Mouse (Mus musculus): Measurements from ENCODE around the gene Actn2. TPM values are rescaled to one million over a fixed set of nuclear protein-coding genes. Genes with fewer than 3 reads are reported as not detected.

The Actn2 gene
- polyA plus RNA-seq, 1 experiment from 2014 or later: 0.34 TPM

DNA sequence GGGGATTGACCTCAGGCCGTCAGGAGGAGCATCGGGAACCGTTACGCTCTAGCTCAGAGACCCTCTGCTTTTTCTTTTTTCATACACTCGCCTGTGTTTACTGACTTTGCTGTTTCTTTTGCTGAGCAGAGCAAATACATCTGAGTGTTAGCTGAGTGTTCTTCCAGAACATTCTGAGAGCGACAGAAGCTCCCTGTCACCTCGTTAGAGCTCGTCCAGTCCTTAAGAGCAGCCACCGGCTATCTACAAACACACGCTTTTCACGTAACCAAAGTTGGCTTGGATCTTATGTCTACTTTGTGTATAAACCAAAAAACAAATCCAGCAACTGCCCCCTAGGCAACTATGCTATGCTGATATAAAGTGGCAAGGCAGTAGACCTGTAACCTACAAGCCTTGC lies 56.0 kb downstream of the Actn2 start:
- no peak for ATAC-seq (replicated peaks; ENCODE audit: low FRiP score, low TSS enrichment, low read depth)

GRCm38 (mm10) chr13:12283826-12284225 lies 56.7 kb downstream of the Actn2 start:
- Histone ChIP-seq H3K9me3 (ENCODE audit: control insufficient read depth, low read length) (no peaks in the 10 kb centered on the region), H3K36me3 (ENCODE audit: control insufficient read depth, insufficient read depth, low read length) (no peaks in the 10 kb centered on the region), H3K9ac (ENCODE audit: low read length) (no peak overlapping the region), H3K27me3 (replicated peaks; ENCODE audit: control insufficient read depth, insufficient read depth, low read length) (no peaks in the 10 kb centered on the region), H3K4me3 (ENCODE audit: low read depth, low read length) (no peak overlapping the region), H3K27ac (ENCODE audit: low read depth) (no peak overlapping the region), H3K4me1 (replicated peaks; ENCODE audit: control insufficient read depth, insufficient read depth, low read length) (no peaks in the 10 kb centered on the region), H3K4me2 (ENCODE audit: low read length) (no peak overlapping the region)
- DNase-seq (ENCODE audit: low spot score) (no peak), ATAC-seq (replicated peaks; ENCODE audit: low FRiP score, low TSS enrichment, low read depth) (no peak)
- WGBS: 87% methylated on average over 3 of the region's 3 CpGs

More for the DNA sequence above, 56.0 kb downstream of the Actn2 start:
- no peak overlapping the region for H3K27ac ChIP-seq (ENCODE audit: low read depth)
- 89% methylated on average over 11 of the region's 11 CpGs for WGBS
- H3K9me3 ChIP-seq (ENCODE audit: control insufficient read depth, low read length): no peaks in the 10 kb centered on the region
- H3K4me1 ChIP-seq (replicated peaks; ENCODE audit: control insufficient read depth, insufficient read depth, low read length): no peaks in the 10 kb centered on the region
- no peak overlapping the region for H3K4me3 ChIP-seq (ENCODE audit: low read depth, low read length)
- H3K36me3 ChIP-seq (ENCODE audit: control insufficient read depth, insufficient read depth, low read length): no peaks in the 10 kb centered on the region
- no peak for DNase-seq (ENCODE audit: low spot score)
- H3K4me2 ChIP-seq (ENCODE audit: low read length): no peak overlapping the region
- no peaks in the 10 kb centered on the region for H3K27me3 ChIP-seq (replicated peaks; ENCODE audit: control insufficient read depth, insufficient read depth, low read length)
- no peak overlapping the region for H3K9ac ChIP-seq (ENCODE audit: low read length)

- no peak overlapping the region for H3K27ac ChIP-seq (ENCODE audit: low read depth)
- no peaks in the 10 kb centered on the region for H3K27me3 ChIP-seq (replicated peaks; ENCODE audit: control insufficient read depth, insufficient read depth, low read length)
- no peak for DNase-seq (ENCODE audit: low spot score)
- H3K9me3 ChIP-seq (ENCODE audit: control insufficient read depth, low read length): no peaks in the 10 kb centered on the region
- no peak overlapping the region for H3K4me2 ChIP-seq (ENCODE audit: low read length)
- ATAC-seq (replicated peaks; ENCODE audit: low FRiP score, low TSS enrichment, low read depth): no peak
- H3K4me3 ChIP-seq (ENCODE audit: low read depth, low read length): no peak overlapping the region
- WGBS: 78% methylated on average over 6 of the region's 6 CpGs
- H3K36me3 ChIP-seq (ENCODE audit: control insufficient read depth, insufficient read depth, low read length): no peaks in the 10 kb centered on the region
- no peak overlapping the region for H3K9ac ChIP-seq (ENCODE audit: low read length)
- no peaks in the 10 kb centered on the region for H3K4me1 ChIP-seq (replicated peaks; ENCODE audit: control insufficient read depth, insufficient read depth, low read length)
These were observed 65.8 kb downstream of the Actn2 start for GRCm38 (mm10) chr13:12274721-12275120.

DNA sequence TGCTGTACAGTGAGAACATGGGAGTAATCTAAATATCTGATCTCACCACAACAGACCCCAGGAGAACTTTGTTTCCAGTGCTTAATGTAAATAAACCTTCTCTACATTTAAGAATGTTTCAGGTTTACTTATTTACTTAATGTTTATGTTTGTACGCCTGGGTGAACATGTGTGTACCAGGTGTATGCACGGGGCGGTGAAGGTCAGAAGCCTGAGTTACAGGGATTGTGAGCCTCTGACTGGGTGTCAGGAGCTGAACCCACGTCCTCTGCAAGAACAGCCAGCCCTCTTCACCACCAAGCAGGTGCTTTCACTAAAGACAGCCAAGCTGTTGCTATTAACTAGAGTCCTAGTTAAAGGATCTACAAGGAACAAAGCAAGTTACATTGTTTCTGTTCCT lies 66.3 kb downstream of the Actn2 start:
- Histone ChIP-seq H3K4me2 (ENCODE audit: low read length) (no peak overlapping the region), H3K9ac (ENCODE audit: low read length) (no peak overlapping the region), H3K9me3 (ENCODE audit: control insufficient read depth, low read length) (no peaks in the 10 kb centered on the region), H3K27me3 (replicated peaks; ENCODE audit: control insufficient read depth, insufficient read depth, low read length) (no peaks in the 10 kb centered on the region), H3K4me3 (ENCODE audit: low read depth, low read length) (no peak overlapping the region), H3K27ac (ENCODE audit: low read depth) (no peak overlapping the region), H3K4me1 (replicated peaks; ENCODE audit: control insufficient read depth, insufficient read depth, low read length) (no peaks in the 10 kb centered on the region), H3K36me3 (ENCODE audit: control insufficient read depth, insufficient read depth, low read length) (no peaks in the 10 kb centered on the region)
- DNase-seq (ENCODE audit: low spot score) (no peak), ATAC-seq (replicated peaks; ENCODE audit: low FRiP score, low TSS enrichment, low read depth) (no peak)
- 77% methylated on average over 4 of the region's 4 CpGs for WGBS

- Histone ChIP-seq H3K27me3 (replicated peaks; ENCODE audit: control insufficient read depth, insufficient read depth, low read length) (no peaks in the 10 kb centered on the region), H3K4me2 (ENCODE audit: low read length) (no peak overlapping the region), H3K9me3 (ENCODE audit: control insufficient read depth, low read length) (no peaks in the 10 kb centered on the region), H3K36me3 (ENCODE audit: control insufficient read depth, insufficient read depth, low read length) (no peaks in the 10 kb centered on the region), H3K9ac (ENCODE audit: low read length) (no peak overlapping the region), H3K4me3 (ENCODE audit: low read depth, low read length) (no peak overlapping the region), H3K27ac (ENCODE audit: low read depth) (no peak overlapping the region), H3K4me1 (replicated peaks; ENCODE audit: control insufficient read depth, insufficient read depth, low read length) (no peaks in the 10 kb centered on the region)
- DNase-seq (ENCODE audit: low spot score) (no peak), ATAC-seq (replicated peaks; ENCODE audit: low FRiP score, low TSS enrichment, low read depth) (no peak)
- 57% methylated on average over 3 of the region's 3 CpGs for WGBS
These were observed 67.6 kb downstream of the Actn2 start for GRCm38 (mm10) chr13:12272953-12273352.

- WGBS: 92% methylated on average over 3 of the region's 3 CpGs
- no peaks in the 10 kb centered on the region for H3K36me3 ChIP-seq (ENCODE audit: control insufficient read depth, insufficient read depth, low read length)
- H3K27me3 ChIP-seq (replicated peaks; ENCODE audit: control insufficient read depth, insufficient read depth, low read length): no peaks in the 10 kb centered on the region
- H3K9me3 ChIP-seq (ENCODE audit: control insufficient read depth, low read length): no peaks in the 10 kb centered on the region
- H3K4me2 ChIP-seq (ENCODE audit: low read length): no peak overlapping the region
- no peaks in the 10 kb centered on the region for H3K4me1 ChIP-seq (replicated peaks; ENCODE audit: control insufficient read depth, insufficient read depth, low read length)
- no peak overlapping the region for H3K4me3 ChIP-seq (ENCODE audit: low read depth, low read length)
- DNase-seq (ENCODE audit: low spot score) (no peak), ATAC-seq (replicated peaks; ENCODE audit: low FRiP score, low TSS enrichment, low read depth) (no peak)
- H3K9ac ChIP-seq (ENCODE audit: low read length): no peak overlapping the region
- no peak overlapping the region for H3K27ac ChIP-seq (ENCODE audit: low read depth)
These were observed 72.6 kb downstream of the Actn2 start for GRCm38 (mm10) chr13:12267971-12268370.

DNA sequence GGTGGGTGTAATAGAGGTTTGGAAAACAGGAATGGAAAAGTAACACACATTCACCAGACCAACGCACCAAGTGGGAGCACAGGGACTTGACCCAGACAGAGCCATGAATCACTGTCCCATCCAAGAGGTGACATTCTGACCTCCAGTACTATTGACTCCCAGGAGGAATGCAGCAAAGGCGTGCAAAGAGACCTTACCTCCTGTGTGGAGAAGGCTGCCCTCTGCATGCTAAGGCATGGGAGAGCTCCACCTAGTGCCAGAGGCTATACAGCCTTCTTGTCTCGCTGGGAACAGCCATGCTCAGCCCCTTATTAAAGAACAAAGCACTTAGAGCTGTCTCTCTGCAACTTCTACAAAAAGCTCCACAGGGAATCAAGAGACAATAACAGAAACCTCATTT lies 73.5 kb downstream of the Actn2 start:
- DNase-seq (ENCODE audit: low spot score): no peak
- no peak overlapping the region for H3K27ac ChIP-seq (ENCODE audit: low read depth)
- no peaks in the 10 kb centered on the region for H3K4me1 ChIP-seq (replicated peaks; ENCODE audit: control insufficient read depth, insufficient read depth, low read length)
- no peaks in the 10 kb centered on the region for H3K9me3 ChIP-seq (ENCODE audit: control insufficient read depth, low read length)
- no peaks in the 10 kb centered on the region for H3K36me3 ChIP-seq (ENCODE audit: control insufficient read depth, insufficient read depth, low read length)
- no peak overlapping the region for H3K4me2 ChIP-seq (ENCODE audit: low read length)
- H3K4me3 ChIP-seq (ENCODE audit: low read depth, low read length): no peak overlapping the region
- H3K27me3 ChIP-seq (replicated peaks; ENCODE audit: control insufficient read depth, insufficient read depth, low read length): no peaks in the 10 kb centered on the region
- 45% methylated on average over 3 of the region's 3 CpGs for WGBS
- ATAC-seq (replicated peaks; ENCODE audit: low FRiP score, low TSS enrichment, low read depth): no peak
- H3K9ac ChIP-seq (ENCODE audit: low read length): no peak overlapping the region

- no peaks in the 10 kb centered on the region for H3K36me3 ChIP-seq (ENCODE audit: control insufficient read depth, insufficient read depth, low read length)
- DNase-seq (ENCODE audit: low spot score): no peak
- H3K27me3 ChIP-seq (replicated peaks; ENCODE audit: control insufficient read depth, insufficient read depth, low read length): no peaks in the 10 kb centered on the region
- H3K9me3 ChIP-seq (ENCODE audit: control insufficient read depth, low read length): peaks cover 2% of the 10 kb centered on the region; the same call in 1 of the 2 replicates
- no peak overlapping the region for H3K9ac ChIP-seq (ENCODE audit: low read length)
- WGBS: 73% methylated on average over 6 of the region's 6 CpGs
- no peak overlapping the region for H3K4me3 ChIP-seq (ENCODE audit: low read depth, low read length)
- H3K4me2 ChIP-seq (ENCODE audit: low read length): no peak overlapping the region
- no peak for ATAC-seq (replicated peaks; ENCODE audit: low FRiP score, low TSS enrichment, low read depth)
- no peaks in the 10 kb centered on the region for H3K4me1 ChIP-seq (replicated peaks; ENCODE audit: control insufficient read depth, insufficient read depth, low read length)
- H3K27ac ChIP-seq (ENCODE audit: low read depth): no peak overlapping the region
These were observed 76.6 kb downstream of the Actn2 start for GRCm38 (mm10) chr13:12263996-12264395.

GRCm38 (mm10) chr13:12261505-12261904 lies 79.1 kb downstream of the Actn2 start:
- Histone ChIP-seq H3K4me2 (ENCODE audit: low read length) (no peak overlapping the region), H3K4me3 (ENCODE audit: low read depth, low read length) (no peak overlapping the region), H3K27ac (ENCODE audit: low read depth) (no peak overlapping the region), H3K36me3 (ENCODE audit: control insufficient read depth, insufficient read depth, low read length) (no peaks in the 10 kb centered on the region), H3K4me1 (replicated peaks; ENCODE audit: control insufficient read depth, insufficient read depth, low read length) (peaks cover 2% of the 10 kb centered on the region), H3K9ac (ENCODE audit: low read length) (no peak overlapping the region), H3K9me3 (ENCODE audit: control insufficient read depth, low read length) (peaks cover 2% of the 10 kb centered on the region; the same call in 1 of the 2 replicates), H3K27me3 (replicated peaks; ENCODE audit: control insufficient read depth, insufficient read depth, low read length) (no peaks in the 10 kb centered on the region)
- ATAC-seq (replicated peaks; ENCODE audit: low FRiP score, low TSS enrichment, low read depth): no peak
- no peak for DNase-seq (ENCODE audit: low spot score)
